Mouse (Mus musculus) erythroblast, embryonic 14.5 days (primary cell): ENCODE data around the gene Map7. TPM values are rescaled to one million over a fixed set of nuclear protein-coding genes. Genes with fewer than 3 reads are reported as not detected.

Experiments used
- H3K27me3 ChIP-seq: 2 replicates; pipeline ENCODE4 v1.6.1; 2012; ENCODE audit warnings: inconsistent platforms; ENCODE audit not compliant: control insufficient read depth
- H3K36me3 ChIP-seq: 2 replicates; pipeline ENCODE4 v1.6.1; 2012; ENCODE audit warnings: mild to moderate bottlenecking, inconsistent platforms; ENCODE audit not compliant: control insufficient read depth
- H3K4me1 ChIP-seq: 2 replicates; pipeline ENCODE4 v1.6.1; 2012; ENCODE audit warnings: inconsistent platforms; ENCODE audit not compliant: control insufficient read depth
- H3K4me3 ChIP-seq: replicated peaks from 2 replicates; pipeline ENCODE3; 2012; ENCODE audit warnings: moderate library complexity, mild to moderate bottlenecking, inconsistent platforms
- H3K9me3 ChIP-seq: 2 replicates; pipeline ENCODE4 v1.6.1; 2012; ENCODE audit warnings: low read length, inconsistent platforms, mixed read lengths; ENCODE audit not compliant: control insufficient read depth
- GATA1 ChIP-seq: IDR thresholded peaks from 2 replicates; pipeline ENCODE4 v1.6.1; 2012; ENCODE audit warnings: low read length, inconsistent platforms, mixed read lengths
- TAL1 ChIP-seq: IDR thresholded peaks from 3 replicates; pipeline ENCODE4 v1.6.1; 2012; ENCODE audit warnings: low read length, inconsistent platforms, mixed read lengths
- polyA plus RNA-seq: library from polyadenylated mRNA; stranded (reverse); fragments of >175 nt; gene quantifications from 2 replicates; pipeline ENCODE4 v1.2.3, GENCODE M21; 2012

Map7 gene
- polyA plus RNA-seq, 1 experiment, result 0.11 TPM

DNA sequence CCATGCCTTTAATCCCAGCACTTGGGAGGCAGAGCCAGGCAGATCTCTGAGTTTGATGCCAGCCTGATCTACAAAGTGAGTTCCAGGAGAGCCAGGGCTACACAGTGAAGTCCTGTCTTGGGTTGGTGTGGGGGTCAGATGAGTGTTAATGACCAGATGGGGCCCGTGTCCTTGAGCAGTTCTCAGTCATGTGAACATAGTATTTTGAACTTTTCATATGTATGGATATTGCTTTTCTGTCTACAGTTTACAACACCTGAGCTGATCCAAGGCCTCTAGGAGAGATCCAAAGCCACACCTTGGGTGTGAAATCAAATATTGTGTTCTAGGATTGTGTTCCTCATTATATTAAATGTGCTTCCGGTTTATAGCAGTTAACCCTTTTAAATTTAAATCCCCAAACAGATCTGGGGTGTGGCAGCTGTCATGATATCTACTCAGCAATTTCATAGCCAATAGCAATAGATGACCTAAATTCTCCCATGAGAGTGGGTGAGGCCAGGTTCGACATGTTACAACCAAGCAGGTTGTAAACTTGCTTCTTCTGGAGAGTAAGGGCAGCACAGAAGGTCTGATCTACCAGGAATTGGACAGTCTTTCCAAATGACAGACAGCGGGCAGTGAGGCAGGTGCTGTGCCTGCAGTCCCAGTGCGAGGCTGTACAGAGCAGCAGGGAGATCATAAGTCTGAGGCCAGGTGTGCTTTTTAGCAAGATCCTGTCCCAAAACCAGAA is 61.5 kb downstream of the Map7 start:
- Histone ChIP-seq H3K36me3 (no peaks in the 10 kb centered on the region), H3K4me3 (no peak overlapping the region), H3K4me1 (no peaks in the 10 kb centered on the region; the same call in 1 of the 2 replicates), H3K9me3 (no peaks in the 10 kb centered on the region), H3K27me3 (no peaks in the 10 kb centered on the region)
- TF ChIP-seq GATA1 (no peak), TAL1 (no peak)

DNA sequence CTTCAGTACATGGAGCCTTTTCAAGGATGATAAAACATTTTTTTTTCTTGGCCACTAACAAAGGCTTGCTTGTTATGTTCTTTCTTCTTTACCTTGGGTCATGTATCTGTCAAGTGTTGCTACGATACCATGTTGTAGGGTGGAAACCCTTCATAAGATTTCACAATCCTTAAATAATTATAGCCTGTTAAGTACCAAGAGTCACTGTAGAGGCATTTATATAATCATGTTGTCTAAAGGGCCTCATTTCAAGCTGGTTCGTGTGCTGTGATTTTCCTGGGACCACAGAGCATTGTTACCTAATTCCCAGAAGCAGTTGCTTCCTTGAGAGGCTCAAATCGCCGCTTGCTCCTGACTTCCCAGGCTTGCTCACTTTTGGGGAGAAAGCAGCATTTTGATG is 66.1 kb downstream of the Map7 start:
- no peaks in the 10 kb centered on the region for H3K9me3 ChIP-seq
- no peak for TF ChIP-seq TAL1
- no peak for TF ChIP-seq GATA1
- H3K4me1 ChIP-seq, result no peaks in the 10 kb centered on the region; the same call in 1 of the 2 replicates
- no peaks in the 10 kb centered on the region for H3K27me3 ChIP-seq
- H3K36me3 ChIP-seq, result no peaks in the 10 kb centered on the region
- no peak overlapping the region for H3K4me3 ChIP-seq

DNA sequence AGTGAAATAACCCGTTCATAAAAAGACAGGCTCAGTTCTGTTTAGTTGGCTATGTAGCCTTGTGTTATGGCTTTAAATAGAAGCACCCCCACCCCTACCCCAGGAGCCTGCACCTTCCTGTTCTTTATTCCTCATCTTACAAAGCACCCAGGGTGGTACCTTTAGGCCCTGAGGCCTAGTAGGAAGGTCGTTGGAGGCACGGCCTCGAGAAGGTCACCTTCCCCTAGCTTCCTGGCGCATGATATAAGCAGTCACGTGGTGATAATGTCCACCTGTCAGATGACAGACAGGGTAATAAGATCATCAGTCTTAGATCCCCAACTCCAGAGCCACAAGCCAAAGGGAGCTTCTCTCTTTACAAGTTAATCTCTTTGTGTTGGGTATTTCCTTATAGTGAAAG is 68.7 kb downstream of the Map7 start:
- Histone ChIP-seq H3K27me3 (no peaks in the 10 kb centered on the region), H3K4me3 (no peak overlapping the region), H3K4me1 (no peaks in the 10 kb centered on the region; the same call in 1 of the 2 replicates), H3K36me3 (no peaks in the 10 kb centered on the region), H3K9me3 (no peaks in the 10 kb centered on the region)
- TF ChIP-seq GATA1, result no peak
- TF ChIP-seq TAL1, result no peak

DNA sequence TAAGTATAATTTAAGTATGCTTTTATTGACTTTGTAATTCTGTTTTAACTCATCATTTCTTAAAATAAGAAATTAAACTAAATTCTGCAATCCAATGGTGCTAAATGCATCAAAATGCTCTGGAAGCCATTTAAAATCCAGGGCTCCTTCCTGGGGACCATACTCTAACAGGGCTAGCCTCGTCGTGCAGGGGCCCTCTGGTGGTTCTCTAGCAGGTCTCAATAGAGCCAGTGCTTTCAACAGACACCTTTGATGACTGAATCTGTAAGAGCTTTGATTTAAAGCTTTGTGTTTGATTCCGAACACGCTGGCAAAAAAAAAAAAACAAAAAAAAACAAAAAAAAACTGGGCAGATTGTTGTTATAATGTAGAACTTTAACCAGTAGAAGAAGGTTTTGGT is 70.6 kb downstream of the Map7 start:
- Histone ChIP-seq H3K27me3 (no peaks in the 10 kb centered on the region), H3K36me3 (no peaks in the 10 kb centered on the region), H3K4me1 (no peaks in the 10 kb centered on the region; the same call in 1 of the 2 replicates), H3K9me3 (no peaks in the 10 kb centered on the region), H3K4me3 (no peak overlapping the region)
- TF ChIP-seq GATA1, result no peak
- TF ChIP-seq TAL1, result no peak

DNA sequence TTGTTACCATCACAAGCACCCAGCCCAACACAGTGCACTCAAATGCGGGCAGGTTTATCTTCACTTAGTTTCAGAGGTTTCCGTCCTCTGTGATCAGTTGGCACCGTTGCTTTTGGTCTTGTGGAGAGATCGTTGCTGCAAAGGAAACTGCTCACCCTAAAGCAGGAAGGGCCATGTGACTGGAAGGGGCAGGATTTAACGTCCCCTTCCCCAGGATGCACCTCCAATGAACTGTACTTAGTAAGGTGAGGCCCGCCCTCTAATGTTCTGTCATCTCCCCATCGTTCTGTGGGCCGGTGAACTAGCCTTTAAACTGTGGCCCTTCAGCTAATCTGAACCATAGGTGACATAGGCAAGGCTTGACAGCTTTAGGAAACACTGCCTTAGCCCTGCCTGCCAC is 71.3 kb downstream of the Map7 start:
- Histone ChIP-seq H3K4me1 (no peaks in the 10 kb centered on the region; the same call in 1 of the 2 replicates), H3K9me3 (no peaks in the 10 kb centered on the region), H3K4me3 (no peak overlapping the region), H3K27me3 (no peaks in the 10 kb centered on the region), H3K36me3 (no peaks in the 10 kb centered on the region)
- TF ChIP-seq TAL1 (no peak), GATA1 (no peak)

DNA sequence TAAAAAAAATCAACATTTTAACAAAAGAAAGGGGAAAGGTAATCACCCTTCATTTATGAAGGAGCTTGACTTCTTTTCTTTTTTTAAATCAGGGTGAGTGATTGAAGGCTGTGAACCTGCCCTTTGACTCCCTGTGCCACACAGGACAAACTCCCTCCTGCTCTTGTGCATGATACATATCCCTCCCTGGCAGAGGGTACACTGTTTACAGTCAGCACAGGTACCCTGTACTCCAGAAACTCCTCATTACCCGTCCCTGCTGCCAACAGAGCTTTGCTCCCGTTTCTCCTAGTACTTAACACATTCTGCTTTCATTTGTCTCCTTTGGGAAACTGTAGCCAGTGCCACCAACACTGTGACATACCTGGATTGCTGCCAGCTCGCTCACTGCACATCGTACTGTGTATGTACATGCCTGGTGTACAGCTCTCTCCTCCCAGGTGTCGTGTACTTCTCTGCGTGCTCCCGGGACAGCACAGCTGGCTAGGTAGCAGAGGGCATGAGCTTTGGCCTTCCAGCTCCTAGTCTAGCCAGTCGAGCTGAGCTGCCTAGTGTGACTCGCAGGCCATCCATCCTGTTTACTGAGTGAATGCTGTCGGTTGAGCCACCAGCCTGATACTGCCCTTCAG is 72.3 kb downstream of the Map7 start:
- Histone ChIP-seq H3K4me1 (no peaks in the 10 kb centered on the region; the same call in 1 of the 2 replicates), H3K9me3 (no peaks in the 10 kb centered on the region), H3K4me3 (no peak overlapping the region), H3K27me3 (no peaks in the 10 kb centered on the region), H3K36me3 (no peaks in the 10 kb centered on the region)
- TF ChIP-seq GATA1, result no peak
- no peak for TF ChIP-seq TAL1

DNA sequence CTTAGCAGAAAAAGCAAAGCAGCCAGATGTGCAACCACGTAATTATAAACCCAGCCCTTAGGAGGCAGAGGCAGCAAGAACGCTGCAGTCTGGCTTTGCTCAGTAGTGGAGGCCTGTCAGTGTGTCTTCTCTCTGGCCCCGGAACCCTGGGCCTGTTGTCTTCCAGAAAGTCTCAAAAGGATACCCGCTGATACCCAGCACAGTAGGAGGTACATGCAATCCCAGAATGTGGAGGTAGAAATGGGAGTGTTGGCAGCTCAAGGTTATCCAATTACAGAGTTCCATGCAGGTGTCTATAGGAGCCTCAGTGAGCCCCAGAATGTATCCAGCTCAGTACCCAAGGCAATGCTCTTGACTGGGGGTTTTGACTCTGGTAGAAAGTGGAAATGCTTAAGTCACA is 73.7 kb downstream of the Map7 start:
- TF ChIP-seq GATA1, result no peak
- TF ChIP-seq TAL1, result no peak
- H3K4me3 ChIP-seq, result no peak overlapping the region
- H3K36me3 ChIP-seq, result no peaks in the 10 kb centered on the region
- H3K9me3 ChIP-seq, result no peaks in the 10 kb centered on the region
- H3K27me3 ChIP-seq, result no peaks in the 10 kb centered on the region
- H3K4me1 ChIP-seq, result no peaks in the 10 kb centered on the region; the same call in 1 of the 2 replicates

DNA sequence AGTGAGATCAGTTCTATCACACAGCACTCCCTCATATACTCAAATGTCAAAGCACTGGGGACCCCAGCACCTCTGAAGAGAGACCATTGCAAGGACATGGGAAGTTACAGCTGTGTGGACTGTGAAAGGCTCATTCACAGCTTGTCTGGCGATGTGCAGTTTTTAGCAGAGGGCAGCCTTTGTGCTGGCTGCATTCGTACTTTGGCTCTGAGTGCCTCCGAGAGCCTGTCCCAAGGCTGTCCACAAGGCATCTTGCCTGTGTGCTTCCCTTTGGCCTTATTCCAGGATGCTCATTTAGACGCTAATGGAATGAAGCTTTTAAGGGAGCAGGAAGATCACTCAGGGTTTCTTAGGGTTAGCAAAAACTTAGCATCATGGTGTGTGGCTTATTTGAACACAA is 78.5 kb downstream of the Map7 start:
- Histone ChIP-seq H3K4me1 (peaks cover 6% of the 10 kb centered on the region; the same call in 1 of the 2 replicates), H3K4me3 (no peak overlapping the region), H3K9me3 (no peaks in the 10 kb centered on the region), H3K36me3 (no peaks in the 10 kb centered on the region; the same call in 1 of the 2 replicates), H3K27me3 (no peaks in the 10 kb centered on the region)
- TF ChIP-seq TAL1 (no peak), GATA1 (no peak)

DNA sequence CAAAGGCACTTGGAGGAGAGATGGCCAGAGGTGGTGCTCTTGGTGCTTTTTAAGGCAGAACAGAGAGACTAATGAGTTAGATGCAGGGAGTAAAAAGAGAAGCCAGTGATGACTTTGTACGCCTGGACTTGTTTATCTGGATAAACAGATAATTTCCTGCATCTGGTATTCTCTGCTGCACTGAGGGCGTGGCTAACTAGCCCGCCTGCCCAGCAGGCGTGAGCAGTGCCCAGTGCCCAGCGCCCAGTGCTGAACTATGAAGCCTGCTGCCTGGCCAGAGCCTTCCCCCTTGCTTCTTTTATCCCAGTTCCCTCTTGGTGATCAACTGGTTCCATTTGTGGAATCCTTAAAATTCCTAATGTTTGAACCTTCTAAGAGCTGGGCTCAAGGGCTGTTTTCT is 81.8 kb downstream of the Map7 start:
- no peaks in the 10 kb centered on the region; the same call in 1 of the 2 replicates for H3K36me3 ChIP-seq
- TF ChIP-seq TAL1 (no peak), GATA1 (no peak)
- H3K9me3 ChIP-seq, result no peaks in the 10 kb centered on the region
- H3K4me1 ChIP-seq, result peaks cover 6% of the 10 kb centered on the region; the same call in 1 of the 2 replicates
- H3K27me3 ChIP-seq, result no peaks in the 10 kb centered on the region
- no peak overlapping the region for H3K4me3 ChIP-seq
